Mouse (Mus musculus) liver, postnatal 0 days (tissue): ENCODE data around the gene Tiam1.

Source experiments
- CTCF ChIP-seq: sonication (generic); IDR thresholded peaks from 2 replicates; pipeline ENCODE4 v1.5.1; 2016; ENCODE audit warnings: antibody characterized with exemption, low read depth
- EP300 ChIP-seq: IDR thresholded peaks from 2 replicates; pipeline ENCODE4 v1.6.1; 2016; ENCODE audit warnings: antibody characterized with exemption, low read depth, mild to moderate bottlenecking

GRCm38 (mm10) chr16:89817861-89818630 is 325.5 kb downstream of the Tiam1 start:
- TF ChIP-seq CTCF: no peak
- TF ChIP-seq EP300: no peak
